Mouse (Mus musculus) liver, adult (tissue): ENCODE results near the gene Bspry.
A peak's percentile ranks its signal among the peaks of the same experiment; 100 is the strongest.

ENCODE experiments used
- GATA4 ChIP-seq: IDR thresholded peaks from 2 replicates; pipeline ENCODE4 v1.6.1; 2014; ENCODE audit warnings: mild to moderate bottlenecking, low read length; ENCODE audit not compliant: insufficient replicate concordance

Gene Bspry

DNA sequence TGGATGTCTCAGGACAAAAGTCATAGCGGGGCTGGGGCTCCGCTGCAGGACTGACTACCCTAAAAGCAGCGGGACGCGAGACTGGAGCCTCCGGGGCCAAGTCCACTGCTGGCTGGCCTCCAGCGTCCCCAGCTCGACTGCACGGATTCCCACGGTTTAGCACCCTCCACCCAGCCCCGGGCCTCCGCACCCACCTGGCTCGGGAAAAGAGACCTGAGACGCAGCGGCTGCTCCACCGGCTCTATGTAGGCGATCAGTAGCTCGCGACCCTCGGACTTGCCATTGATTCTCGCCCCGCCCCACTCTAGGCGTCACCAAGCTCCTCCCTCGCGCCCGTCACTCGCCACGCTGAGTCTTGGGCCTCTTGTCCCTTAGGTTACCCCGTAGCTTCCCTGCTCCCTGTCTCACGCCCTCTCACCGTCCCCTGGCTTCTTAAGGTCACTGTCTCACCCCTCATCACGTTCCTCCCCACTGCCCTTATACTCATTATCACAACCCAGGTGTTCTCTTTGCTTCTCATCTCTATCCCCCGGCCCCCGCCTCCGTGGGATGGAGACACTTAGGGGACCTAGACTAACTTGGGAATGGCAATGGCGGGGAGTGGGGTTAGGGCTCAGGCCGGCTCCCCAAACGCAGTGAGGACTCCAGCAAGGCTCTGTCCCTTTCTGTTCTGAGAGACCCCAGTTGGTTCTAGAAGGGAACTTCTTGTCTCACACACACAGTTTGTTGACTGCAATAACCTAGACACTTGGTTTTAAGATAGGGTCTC lies 22.3 kb downstream of the Bspry start:
- TF ChIP-seq GATA4, result peak; percentile 19; the same call in 1 of the 2 replicates

DNA sequence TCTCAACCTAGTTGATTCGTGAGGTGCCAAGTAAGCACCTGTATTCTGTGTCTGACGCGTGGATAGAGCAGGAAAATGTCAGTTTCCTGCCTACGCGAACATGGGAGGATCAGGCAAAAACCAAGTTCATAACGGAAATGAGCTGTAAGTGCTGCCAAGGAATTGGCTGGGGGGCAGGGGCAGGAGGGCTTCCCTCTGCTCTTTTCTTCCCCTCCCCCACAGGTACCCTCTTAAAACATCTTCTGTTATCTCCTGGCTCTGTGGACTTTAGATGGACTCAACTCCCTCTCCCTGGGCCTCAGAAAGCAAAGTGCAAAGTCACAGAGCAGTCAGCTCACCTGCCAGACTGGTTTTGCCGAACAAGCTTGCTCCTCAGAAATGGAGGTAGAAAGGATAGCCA lies 23.1 kb downstream of the Bspry start:
- peak; percentile 93; the same call in 1 of the 2 replicates for TF ChIP-seq GATA4

DNA sequence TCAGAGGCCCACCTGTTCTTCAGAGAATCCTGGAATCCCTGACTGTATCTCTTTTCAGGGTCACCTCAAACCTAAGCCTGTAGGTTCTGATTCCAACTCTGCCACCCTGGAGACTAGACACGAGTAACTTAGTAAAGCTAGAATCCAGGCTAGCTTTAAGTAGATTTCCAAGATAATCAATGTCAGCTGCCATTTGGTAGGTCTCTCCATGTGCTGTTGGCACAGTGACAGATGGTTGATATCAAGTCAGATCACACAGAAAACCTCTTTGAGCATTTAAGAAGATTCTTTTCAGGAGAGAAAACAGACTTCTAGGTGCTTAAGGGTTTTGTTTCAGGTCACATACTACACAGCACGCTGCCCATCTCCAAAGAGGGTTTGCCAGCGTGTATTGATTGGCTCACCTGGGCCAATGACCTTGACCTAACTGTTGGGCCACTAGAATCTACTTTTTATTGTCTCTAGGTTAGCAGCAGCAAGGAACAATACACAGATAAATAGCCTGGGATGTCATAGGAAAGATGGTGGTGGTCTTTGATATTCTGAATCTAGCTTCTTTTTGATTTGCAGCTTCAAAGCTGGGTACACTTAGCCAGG lies 23.6 kb downstream of the Bspry start, which contains the start of gene Hdhd3:
Hdhd3 (minus strand) TSS at position 94 of the 597 bp plus-strand sequence.
- no peak for TF ChIP-seq GATA4

DNA sequence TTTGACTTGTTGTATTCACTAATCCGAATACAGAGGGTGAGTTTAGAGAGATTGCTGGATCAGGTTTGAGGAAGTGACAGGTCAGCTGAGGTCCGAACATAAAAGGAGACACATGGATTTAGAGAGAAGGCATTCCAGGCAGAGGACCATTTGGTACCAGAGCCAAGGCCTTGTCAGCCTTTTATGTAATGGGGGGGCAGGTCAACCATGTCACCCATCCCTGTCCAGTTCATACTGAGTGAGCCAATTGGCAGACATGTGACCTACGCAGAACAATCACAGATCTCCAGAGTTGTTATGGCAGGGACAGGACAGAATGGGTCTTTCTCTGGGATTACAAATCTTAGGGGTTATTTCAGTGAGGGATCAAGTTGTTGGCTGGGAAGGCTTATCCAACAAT lies 26.1 kb downstream of the Bspry start:
- no peak for TF ChIP-seq GATA4

DNA sequence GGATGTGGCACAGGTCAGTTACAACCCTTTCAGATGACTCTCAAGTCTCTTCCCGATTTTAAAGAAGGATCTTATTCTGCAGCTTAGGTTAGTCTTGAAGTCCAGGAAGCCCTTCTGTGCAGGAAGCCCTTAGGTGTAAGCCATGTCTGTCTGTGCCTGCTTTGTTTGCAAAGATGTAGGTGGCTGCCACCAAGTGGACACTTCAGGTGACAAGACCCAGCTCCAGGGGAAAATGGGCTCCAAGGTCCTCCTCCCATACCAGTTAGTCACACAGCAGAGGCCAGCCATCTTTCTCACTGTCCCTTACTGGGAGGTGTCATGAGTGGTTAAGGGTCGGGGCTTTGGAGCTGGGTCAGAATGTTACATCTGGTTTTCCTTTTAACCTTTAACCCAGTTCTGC lies 26.9 kb downstream of the Bspry start:
- TF ChIP-seq GATA4, result no peak

DNA sequence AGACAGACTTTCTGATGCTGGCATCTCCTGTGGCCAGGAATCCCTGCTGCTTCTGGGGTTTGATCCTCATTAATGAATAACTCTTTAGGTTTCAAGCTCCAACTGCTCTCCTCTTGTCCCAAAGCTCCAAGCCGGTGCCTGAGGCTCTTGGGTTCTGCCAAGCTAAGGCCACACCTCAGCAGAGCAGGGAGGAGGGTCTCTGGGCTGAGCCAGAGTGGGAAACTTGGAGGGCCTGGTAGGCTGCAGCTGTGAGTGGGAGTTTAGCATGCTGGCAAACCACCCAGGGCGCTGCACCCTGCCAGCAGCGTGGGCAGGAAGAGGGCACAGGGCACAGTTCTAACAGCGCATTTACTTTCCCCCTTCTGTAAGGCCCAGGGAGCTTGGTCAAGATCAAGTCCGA lies 29.0 kb downstream of the Bspry start:
- no peak for TF ChIP-seq GATA4

DNA sequence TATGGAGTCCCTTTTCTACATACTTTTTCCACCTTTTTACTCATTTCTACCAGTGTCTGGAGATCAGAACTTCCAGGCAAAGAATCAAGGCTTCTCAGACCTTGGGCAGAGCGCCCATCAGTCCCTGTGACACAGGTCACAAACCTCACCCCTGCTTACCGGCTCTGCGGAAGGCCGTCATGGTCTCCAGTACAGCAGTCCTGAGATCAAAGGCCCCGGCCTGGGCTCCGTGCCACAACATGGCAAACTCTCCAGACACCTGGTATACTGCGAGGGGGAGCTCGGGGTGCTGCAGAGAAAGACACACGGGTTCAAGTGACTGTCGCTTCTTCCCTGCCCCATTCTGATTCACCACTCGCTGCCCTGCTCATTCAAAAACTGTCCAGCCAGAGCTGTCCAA lies 30.1 kb downstream of the Bspry start:
- TF ChIP-seq GATA4, result no peak

DNA sequence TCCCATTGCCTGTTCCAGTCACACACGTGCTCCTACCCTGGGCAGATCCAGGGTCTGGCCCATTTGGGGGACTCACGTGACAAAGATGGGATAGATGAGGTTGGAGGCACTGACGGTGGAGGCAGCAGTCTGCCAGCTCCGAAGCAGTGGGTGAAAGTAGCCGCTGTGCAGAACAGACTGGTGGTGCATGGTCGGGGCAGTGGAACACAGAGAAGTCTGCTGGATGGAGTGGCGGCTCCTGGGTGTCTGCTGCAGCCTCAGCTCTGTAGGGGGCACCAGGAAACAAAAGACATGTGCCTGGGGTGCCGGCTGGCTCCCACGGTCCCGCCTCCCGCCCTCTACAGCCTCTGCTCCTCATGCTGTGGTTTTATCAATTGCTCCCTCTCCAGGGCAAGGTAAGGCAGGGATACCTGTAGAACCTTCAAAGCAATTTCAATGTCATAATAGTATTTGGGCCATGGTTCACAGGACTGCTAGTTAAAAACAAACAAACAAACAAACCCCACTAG lies 34.2 kb downstream of the Bspry start:
- TF ChIP-seq GATA4, result no peak

DNA sequence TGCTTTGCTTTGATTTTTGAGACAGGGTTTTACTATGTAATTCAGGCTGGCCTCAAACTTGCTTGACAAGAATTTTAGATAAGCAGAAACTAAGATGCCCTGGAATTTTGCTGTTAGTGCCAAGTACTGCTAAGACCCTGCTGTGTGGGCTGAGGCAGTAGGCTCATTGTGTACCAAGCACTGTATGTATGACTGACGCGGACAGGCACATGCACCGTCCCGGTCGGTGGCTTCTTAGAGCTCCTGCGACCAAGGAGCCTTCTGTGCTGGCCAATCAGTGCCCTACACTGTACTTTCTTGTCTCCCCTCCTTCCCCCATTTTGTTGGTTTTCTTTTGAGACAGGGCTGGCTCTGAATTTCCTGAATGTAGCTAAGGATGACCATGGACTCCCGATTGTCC lies 35.1 kb downstream of the Bspry start:
- no peak for TF ChIP-seq GATA4

DNA sequence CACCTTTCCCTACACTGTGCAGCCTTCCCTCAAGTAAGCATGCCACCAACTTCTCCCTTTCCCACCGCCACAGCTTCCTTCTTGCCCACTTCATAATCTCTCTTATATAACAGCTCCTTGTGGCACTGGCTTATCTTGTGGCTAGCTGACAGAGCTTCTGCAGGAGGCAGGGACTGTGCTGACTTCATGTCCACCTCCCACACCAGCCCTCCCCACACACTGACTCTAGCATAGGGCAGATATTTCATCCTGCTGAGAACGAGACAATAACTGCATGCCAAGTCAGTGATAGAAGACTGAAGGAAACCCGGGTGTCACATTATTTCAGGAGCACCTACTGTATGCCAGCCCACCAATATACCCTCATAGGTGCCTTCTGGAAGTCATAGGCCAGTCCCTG lies 35.6 kb downstream of the Bspry start:
- TF ChIP-seq GATA4, result peak; percentile 54; the same call in 1 of the 2 replicates

DNA sequence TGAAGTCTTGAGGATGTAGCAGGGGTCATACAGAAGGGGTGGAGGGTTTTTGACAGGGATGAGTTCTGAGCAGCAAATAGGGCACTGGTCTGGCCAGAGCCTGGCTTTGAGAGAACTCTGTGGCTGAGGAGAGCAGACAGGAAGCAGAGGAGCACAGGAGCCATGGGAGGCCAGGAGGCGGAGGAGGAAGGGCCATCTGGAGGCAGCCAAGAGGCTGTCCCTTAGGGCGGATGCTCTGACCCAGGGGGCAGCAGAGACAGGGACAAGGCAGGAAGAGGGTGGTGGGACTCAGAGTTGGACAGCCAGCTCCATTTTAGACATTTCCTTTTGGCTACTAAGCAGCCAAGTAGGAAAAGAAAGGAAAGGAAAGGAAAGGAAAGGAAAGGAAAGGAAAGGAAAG lies 36.2 kb downstream of the Bspry start:
- TF ChIP-seq GATA4, result peak; percentile 69; the same call in 1 of the 2 replicates

DNA sequence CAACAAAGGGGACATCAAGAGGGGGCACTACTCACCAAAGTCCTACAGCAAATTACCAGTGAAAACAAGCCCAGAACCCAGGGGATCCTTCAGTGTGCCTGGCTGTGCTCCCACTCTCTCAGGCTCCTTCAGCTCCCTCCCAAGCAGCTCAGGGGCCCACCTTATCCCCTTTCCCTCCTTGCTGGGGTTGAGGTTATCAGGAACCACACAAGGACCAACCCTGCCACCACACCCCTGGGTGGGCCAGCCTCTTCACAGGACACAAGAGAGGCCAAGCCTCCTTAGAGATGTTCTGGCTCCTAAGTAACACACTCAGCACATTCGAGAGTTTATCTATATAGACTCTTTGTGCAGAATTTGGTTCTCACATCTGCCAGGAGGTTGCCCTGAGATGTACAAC lies 36.7 kb downstream of the Bspry start:
- TF ChIP-seq GATA4, result no peak

DNA sequence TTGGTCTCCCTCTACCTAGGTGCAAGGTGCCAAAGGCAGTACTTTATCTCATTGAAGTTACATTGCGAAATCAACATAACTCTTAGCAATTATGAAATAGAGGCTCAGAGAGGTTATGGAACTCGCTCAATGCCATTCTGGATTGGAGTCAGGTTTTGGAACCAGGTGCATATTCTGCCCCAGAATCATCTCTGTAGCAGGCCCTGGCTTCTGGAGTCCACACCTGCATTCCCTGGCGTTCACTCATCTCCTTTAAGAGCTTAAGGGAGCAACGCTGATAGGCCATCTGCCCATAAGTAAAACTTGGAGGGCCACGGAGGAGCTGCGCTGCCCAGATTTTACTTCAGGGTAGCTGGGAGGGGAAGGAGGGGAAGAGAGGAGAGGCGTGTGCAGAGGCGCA lies 37.2 kb downstream of the Bspry start:
- TF ChIP-seq GATA4, result no peak; the same call in 1 of the 2 replicates

DNA sequence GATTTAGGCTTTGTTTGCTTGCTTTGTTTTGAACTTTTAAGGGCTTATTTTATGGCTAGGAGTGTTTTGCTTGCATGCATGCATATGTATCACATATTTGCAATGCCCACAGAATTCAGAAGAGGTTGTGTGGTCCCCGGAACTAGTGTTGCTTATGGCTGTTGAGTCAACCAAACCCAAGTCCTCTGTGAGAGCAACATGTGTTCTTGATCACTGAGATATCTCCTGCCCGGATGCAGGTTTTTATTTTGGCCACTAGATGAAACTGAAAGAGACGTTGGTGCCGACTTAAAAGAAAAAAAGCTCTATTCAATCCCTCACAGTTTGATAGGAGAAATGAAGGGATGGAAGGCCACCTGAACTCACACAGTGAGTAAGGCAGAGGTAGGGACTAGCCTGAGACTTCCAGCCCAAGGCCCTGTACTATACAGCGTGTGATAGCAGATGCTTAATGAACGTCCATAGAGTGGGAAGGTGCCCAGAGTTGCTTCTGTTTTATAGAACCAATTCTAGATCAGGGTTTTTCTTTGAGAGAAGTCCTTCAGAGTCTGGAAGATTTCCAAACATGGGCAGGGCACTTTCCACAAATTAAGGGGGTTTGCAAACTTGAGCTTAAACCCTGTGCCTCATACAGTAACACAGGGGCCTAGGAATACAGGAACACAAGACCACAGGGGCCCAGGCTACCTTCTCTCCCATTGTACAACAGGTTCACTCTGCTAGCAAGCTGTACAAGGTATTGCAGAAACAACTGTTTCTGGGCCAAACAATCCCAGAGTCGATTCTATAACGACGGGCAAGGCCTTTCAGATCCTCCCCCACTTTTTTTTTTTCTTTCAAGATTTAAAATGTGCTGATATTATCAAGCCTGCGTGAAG lies 37.9 kb downstream of the Bspry start:
- TF ChIP-seq GATA4, result no peak

DNA sequence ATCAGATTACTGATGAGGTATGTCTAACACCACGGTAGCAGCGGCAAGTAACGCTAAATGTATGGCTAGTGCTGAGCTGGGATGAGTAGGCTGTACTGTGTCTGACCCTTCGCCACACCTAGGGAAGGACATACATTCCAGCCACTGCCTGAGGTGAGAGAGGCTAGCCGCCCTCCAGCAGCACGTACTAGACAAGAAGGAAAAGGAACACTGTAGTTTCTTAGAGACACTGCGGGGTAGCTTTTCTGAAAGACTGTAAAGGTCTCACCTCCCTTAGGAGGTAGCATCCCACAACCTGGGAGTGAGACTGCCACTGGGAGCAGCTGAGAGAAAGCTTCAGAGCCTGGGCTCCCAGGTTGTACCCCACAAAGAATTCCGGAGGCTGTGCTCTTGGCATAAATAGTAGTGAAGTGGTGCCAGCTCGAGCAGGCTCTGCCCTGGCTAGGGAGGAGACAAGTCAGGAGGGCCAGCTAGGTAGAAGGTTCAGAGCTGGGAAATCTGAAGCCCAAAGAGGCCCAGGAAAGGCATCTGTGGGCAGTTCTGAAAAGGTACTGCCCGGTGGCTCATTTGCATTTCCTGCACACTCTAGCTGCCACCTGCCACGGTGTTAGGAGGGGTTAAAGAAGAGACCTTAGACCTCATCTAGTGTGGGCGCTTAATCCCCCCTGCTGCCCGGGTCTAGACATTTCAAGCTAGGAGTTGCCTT lies 38.7 kb downstream of the Bspry start:
- TF ChIP-seq GATA4, result no peak
